Mouse (Mus musculus) MEL (cell line): ENCODE measurements at regions not wholly inside any gene's neighbourhood (a gene's known extent, or its start where the extent isn't known, plus 50 kb on each side); places are given as distances from the start of the nearest gene placed in this dataset.

Experiments
- DNase-seq: peaks from one replicate; pipeline ENCODE4 v3.0.0; 2011; ENCODE audit warnings: low read depth, low spot score
- H3K27ac ChIP-seq: 2 replicates; pipeline ENCODE4 v1.5.1; 2012; ENCODE audit warnings: low read depth, mild to moderate bottlenecking, control low read depth, low read length, moderate library complexity; ENCODE audit not compliant: control insufficient read depth
- H3K27me3 ChIP-seq, 2 experiments: fragments of 150-350 bp in 1 of 2; sonication (generic) in 1 of 2; 2 replicates each; pipeline ENCODE4 v1.6.1; 2012; ENCODE audit warnings: low read length in 2 of 2, mild to moderate bottlenecking in 2 of 2, improper control_type of control experiment in 1 of 2, moderate library complexity in 1 of 2; ENCODE audit not compliant: insufficient read depth in 2 of 2, control insufficient read depth in 1 of 2
- H3K36me3 ChIP-seq, 2 experiments: 2 replicates each; pipeline ENCODE4 v1.6.1; 2012 to 2014; ENCODE audit warnings: low read length in 2 of 2, improper control_type of control experiment in 1 of 2, inconsistent platforms in 1 of 2, mild to moderate bottlenecking in 1 of 2; ENCODE audit not compliant: insufficient read depth in 2 of 2, control insufficient read depth in 1 of 2
- H3K4me1 ChIP-seq, 2 experiments: fragments of 150-350 bp in 1 of 2; sonication (generic) in 1 of 2; 2 replicates each; pipeline ENCODE4 v1.6.1; 2012; ENCODE audit warnings: low read length in 2 of 2, improper control_type of control experiment in 1 of 2, mild to moderate bottlenecking in 1 of 2; ENCODE audit not compliant: insufficient read depth in 2 of 2, control insufficient read depth in 1 of 2
- H3K4me3 ChIP-seq, 2 experiments: fragments of 150-350 bp in 1 of 2; sonication (generic) in 1 of 2; 2 replicates each; pipeline ENCODE4 v1.5.1; 2012; ENCODE audit warnings: low read depth in 2 of 2, low read length in 2 of 2, mild to moderate bottlenecking in 2 of 2, moderate library complexity in 2 of 2, control low read depth in 1 of 2, improper control_type of control experiment in 1 of 2; ENCODE audit not compliant: control insufficient read depth in 1 of 2, insufficient read depth in 1 of 2
- H3K79me2 ChIP-seq: 2 replicates; pipeline ENCODE4 v1.6.1; 2012; ENCODE audit warnings: mild to moderate bottlenecking, low read length, moderate library complexity; ENCODE audit not compliant: control insufficient read depth, poor library complexity, insufficient read depth
- H3K9ac ChIP-seq: 2 replicates; pipeline ENCODE4 v1.6.1; 2012; ENCODE audit warnings: low read depth, mild to moderate bottlenecking, control low read depth, low read length, moderate library complexity; ENCODE audit not compliant: control insufficient read depth, poor library complexity, severe bottlenecking
- H3K9me3 ChIP-seq: fragments of 150-350 bp; sonication (generic); replicated peaks from 2 replicates; pipeline ENCODE4 v1.6.1; 2012; ENCODE audit warnings: mild to moderate bottlenecking, low read length, improper control_type of control experiment, moderate library complexity; ENCODE audit not compliant: insufficient read depth
- CTCF ChIP-seq, 3 experiments: IDR thresholded peaks in 2 of 3; conservative IDR thresholded peaks in 1 of 3; 2 replicates each; pipeline ENCODE4 v1.5.1; 2011 to 2012; ENCODE audit warnings: low read length in 3 of 3, low read depth in 2 of 3, mild to moderate bottlenecking in 2 of 3, improper control_type of control experiment in 1 of 3, inconsistent platforms in 1 of 3, mixed read lengths in 1 of 3, moderate library complexity in 1 of 3; ENCODE audit not compliant: control insufficient read depth in 1 of 3, insufficient read depth in 1 of 3, poor library complexity in 1 of 3, severe bottlenecking in 1 of 3
- ELF1 ChIP-seq: IDR thresholded peaks from 2 replicates; pipeline ENCODE4 v1.6.1; 2014; ENCODE audit warnings: low read depth, mild to moderate bottlenecking, inconsistent platforms, low read length, improper control_type of control experiment, moderate library complexity
- EP300 ChIP-seq, 2 experiments: IDR thresholded peaks; 2 replicates each; pipeline ENCODE4 v1.6.1; 2011; ENCODE audit warnings: improper control_type of control experiment in 2 of 2, low read length in 2 of 2, low read depth in 1 of 2, mild to moderate bottlenecking in 1 of 2
- GABPA ChIP-seq: IDR thresholded peaks from 2 replicates; pipeline ENCODE4 v1.6.1; 2012; ENCODE audit warnings: low read depth, mild to moderate bottlenecking, inconsistent platforms, low read length, improper control_type of control experiment, moderate library complexity
- GATA1 ChIP-seq: IDR thresholded peaks from 2 replicates; pipeline ENCODE4 v1.6.1; 2011; ENCODE audit warnings: low read depth, low read length, improper control_type of control experiment
- HCFC1 ChIP-seq: IDR thresholded peaks from 2 replicates; pipeline ENCODE4 v1.6.1; 2012; ENCODE audit warnings: low read depth, mild to moderate bottlenecking, inconsistent platforms, low read length, improper control_type of control experiment, moderate library complexity
- NELFE ChIP-seq: IDR thresholded peaks from 2 replicates; pipeline ENCODE4 v1.6.1; 2011; ENCODE audit warnings: low read depth, low read length, improper control_type of control experiment
- POLR2AphosphoS2 ChIP-seq: IDR thresholded peaks from 2 replicates; pipeline ENCODE4 v1.6.1; 2011; ENCODE audit warnings: low read length, improper control_type of control experiment
- POLR2AphosphoS5 ChIP-seq: IDR thresholded peaks from 2 replicates; pipeline ENCODE4 v1.6.1; 2012; ENCODE audit warnings: low read depth, borderline replicate concordance, mild to moderate bottlenecking, inconsistent platforms, low read length, moderate library complexity, mixed read lengths
- RAD21 ChIP-seq: IDR thresholded peaks from 2 replicates; pipeline ENCODE4 v1.6.1; 2011; ENCODE audit warnings: mild to moderate bottlenecking, low read depth, low read length, improper control_type of control experiment
- RCOR1 ChIP-seq: IDR thresholded peaks from 2 replicates; pipeline ENCODE4 v1.6.1; 2012; ENCODE audit warnings: low read depth, mild to moderate bottlenecking, inconsistent platforms, low read length, improper control_type of control experiment
- TBP ChIP-seq: IDR thresholded peaks from 2 replicates; pipeline ENCODE4 v1.8.0; 2011; ENCODE audit warnings: low read depth, low read length, improper control_type of control experiment
- TCF12 ChIP-seq: IDR thresholded peaks from 2 replicates; pipeline ENCODE4 v1.6.1; 2014; ENCODE audit warnings: low read depth, mild to moderate bottlenecking, inconsistent platforms, low read length, improper control_type of control experiment, moderate library complexity
- USF1 ChIP-seq: IDR thresholded peaks from 2 replicates; pipeline ENCODE4 v1.6.1; 2014; ENCODE audit warnings: low read depth, mild to moderate bottlenecking, inconsistent platforms, low read length, improper control_type of control experiment, moderate library complexity
- ZC3H11A ChIP-seq: IDR thresholded peaks from 2 replicates; pipeline ENCODE4 v1.6.1; 2012; ENCODE audit warnings: low read depth, mild to moderate bottlenecking, inconsistent platforms, low read length, improper control_type of control experiment
- ZNF384 ChIP-seq: IDR thresholded peaks from 2 replicates; pipeline ENCODE4 v1.6.1; 2012; ENCODE audit warnings: low read depth, mild to moderate bottlenecking, inconsistent platforms, low read length, improper control_type of control experiment

GRCm38 (mm10) chr5:74132671-74133070 lies 62.4 kb upstream of the Rasl11b start:
- Histone ChIP-seq H3K27ac (no peak overlapping the region), H3K4me1 (no peaks in the 10 kb centered on the region), H3K79me2 (no peaks in the 10 kb centered on the region), H3K27me3 (peaks cover 1 to 9% of the 10 kb centered on the region in 2 experiments; a peak in 3 of 4 replicates), H3K9me3 (no peaks in the 10 kb centered on the region), H3K36me3 (no peaks in the 10 kb centered on the region), H3K4me3 (no peak overlapping the region), H3K9ac (no peak overlapping the region)
- TF ChIP-seq TBP (no peak), TCF12 (no peak), POLR2AphosphoS5 (no peak), RAD21 (no peak), GABPA (no peak), NELFE (no peak)
- no peak for DNase-seq

DNA sequence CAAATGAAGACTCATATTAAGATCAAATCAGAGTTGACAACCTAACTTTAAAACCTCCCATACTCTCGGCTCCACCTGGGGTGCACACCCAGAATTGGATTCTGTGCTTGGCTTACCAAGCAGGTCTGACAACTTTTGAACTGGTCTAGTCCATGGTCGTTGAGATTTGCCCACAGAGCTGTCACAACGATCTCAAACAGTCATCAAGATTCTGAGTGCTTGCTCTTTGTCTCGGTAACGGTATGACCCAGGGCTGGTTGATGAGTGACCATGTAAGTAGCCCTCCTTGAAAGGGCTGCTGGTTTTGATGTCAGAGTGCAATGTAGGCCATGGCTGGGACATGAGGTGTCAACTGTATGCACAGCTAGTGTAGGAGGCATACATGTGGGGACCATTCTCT lies 58.7 kb upstream of the Rasl11b start:
- Histone ChIP-seq H3K79me2 (no peaks in the 10 kb centered on the region), H3K27ac (no peak overlapping the region), H3K9ac (no peak overlapping the region), H3K36me3 (no peaks in the 10 kb centered on the region), H3K27me3 (peaks cover 0 to 2% of the 10 kb centered on the region in 2 experiments; a peak in 2 of 4 replicates), H3K4me1 (no peaks in the 10 kb centered on the region), H3K9me3 (no peaks in the 10 kb centered on the region), H3K4me3 (no peak overlapping the region)
- no peak for DNase-seq
- no peak for TF ChIP-seq POLR2AphosphoS2
- no peak for TF ChIP-seq GATA1
- TF ChIP-seq HCFC1, result no peak

DNA sequence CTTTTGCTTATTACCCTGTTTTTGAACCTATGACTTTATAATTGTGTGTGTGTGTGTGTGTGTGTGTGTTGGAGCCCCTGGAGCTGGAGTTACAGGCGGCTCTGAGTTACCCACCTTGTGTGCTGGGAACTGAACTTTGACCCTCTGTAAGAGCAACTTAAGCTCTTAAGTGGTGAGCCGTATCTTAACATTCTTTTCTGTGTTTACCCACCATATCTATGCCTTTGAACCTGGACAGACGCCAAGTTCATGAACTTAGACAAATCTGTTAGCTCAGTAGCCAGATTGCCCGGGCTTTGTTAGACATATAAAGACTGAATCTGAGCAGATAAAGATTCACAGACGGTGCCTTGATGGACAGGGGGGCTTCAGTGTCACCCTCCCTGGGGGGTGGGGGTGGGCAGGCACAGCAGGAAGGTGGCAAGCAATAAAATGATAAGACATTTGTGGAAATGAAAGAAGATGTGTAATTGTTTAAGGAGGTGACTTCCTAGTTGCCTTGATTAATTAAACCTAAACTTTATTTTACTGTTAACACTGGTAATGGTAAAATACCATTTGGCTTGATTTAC lies 58.1 kb upstream of the Rasl11b start:
- Histone ChIP-seq H3K36me3 (no peaks in the 10 kb centered on the region), H3K4me1 (no peaks in the 10 kb centered on the region), H3K79me2 (no peaks in the 10 kb centered on the region), H3K27ac (no peak overlapping the region), H3K9me3 (no peaks in the 10 kb centered on the region), H3K9ac (no peak overlapping the region), H3K4me3 (no peak overlapping the region), H3K27me3 (no peaks in the 10 kb centered on the region; a peak in 1 of 4 replicates)
- TF ChIP-seq USF1, result no peak
- no peak for TF ChIP-seq EP300 (IDR thresholded peaks at IDR 0.05; ENCODE audit: low read depth in 1 of 2, low read length in 2 of 2)
- no peak for TF ChIP-seq ZC3H11A
- TF ChIP-seq RCOR1, result peak; percentile 75; the same call in 1 of the 2 replicates
- TF ChIP-seq CTCF (IDR thresholded peaks at IDR 0.05 in 2 of 3, conservative IDR thresholded peaks at IDR 0.05 in 1 of 3; ENCODE audit: control insufficient read depth in 1 of 3, insufficient read depth in 1 of 3, low read depth in 2 of 3, low read length in 3 of 3, poor library complexity in 1 of 3, severe bottlenecking in 1 of 3), result no peak
- TF ChIP-seq ZNF384, result no peak
- TF ChIP-seq ELF1, result no peak
- peak; percentile 32 for DNase-seq
